8 mouse cellular contexts compared by ENCODE assay signal in the genomic region with DNA sequence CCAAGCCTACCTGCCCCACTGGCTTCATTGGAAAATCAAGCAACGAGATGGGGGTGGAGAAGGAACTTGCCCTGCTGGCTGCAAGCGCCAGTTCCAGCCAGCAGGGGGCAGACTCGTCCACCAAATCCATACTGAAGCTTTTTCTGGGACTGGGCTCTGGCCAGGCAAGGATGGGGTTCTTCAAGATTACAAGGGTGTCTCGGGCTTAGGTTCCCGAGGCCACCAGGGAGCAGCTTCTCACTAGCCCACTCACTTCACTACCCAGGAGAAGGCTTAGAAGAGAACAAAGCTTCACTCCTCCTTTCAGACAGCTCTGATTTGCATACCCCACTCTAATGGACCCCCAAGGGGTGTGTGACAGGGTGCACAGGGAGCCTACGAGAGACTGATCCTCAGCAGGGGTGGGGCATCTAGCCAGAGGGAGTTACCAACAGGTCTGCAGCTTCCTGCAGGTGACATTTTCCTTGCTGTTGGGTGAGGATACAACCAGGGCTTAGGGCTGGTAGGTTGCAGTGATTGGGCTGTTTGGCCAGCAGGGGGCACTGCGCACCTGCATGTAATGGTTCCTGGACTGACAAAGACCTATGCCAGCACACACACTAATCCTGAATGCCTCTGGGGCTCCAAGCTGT. TPM values are rescaled to one million over a fixed set of nuclear protein-coding genes. Genes with fewer than 3 reads are reported as not detected.
A peak's percentile ranks its signal among the peaks of the same experiment; 100 is the strongest.
DNase-seq lines count a peak whose midpoint lies in the region; ATAC-seq and TF ChIP-seq lines count a peak whose summit lies in the region.

No protein-coding gene starts in this region.

- H3K27ac ChIP-seq in hindbrain, embryonic 12.5 days, result peak overlapping the region; percentile 55
- H3K27ac ChIP-seq in lung, postnatal 0 days (ENCODE audit: low read length), result peak overlapping the region; percentile 64; the same call in 1 of the 2 replicates

- H3K4me2 ChIP-seq in hindbrain, embryonic 12.5 days (replicated peaks), result no peak overlapping the region
- no peak overlapping the region for H3K4me2 ChIP-seq in lung, postnatal 0 days (replicated peaks; ENCODE audit: low read depth, low read length)

- TF ChIP-seq EP300 in lung, postnatal 0 days (IDR thresholded peaks at IDR 0.05), result no peak

- peak; percentile 80 for ATAC-seq in hindbrain, embryonic 12.5 days (ENCODE audit: low FRiP score)
- ATAC-seq in lung, postnatal 0 days, result peak; percentile 65

- H3K9me3 ChIP-seq in hindbrain, embryonic 12.5 days (replicated peaks), result no peaks in the 10 kb centered on the region
- no peaks in the 10 kb centered on the region for H3K9me3 ChIP-seq in lung, postnatal 0 days (ENCODE audit: low read length)

- H3K4me3 ChIP-seq in hindbrain, embryonic 12.5 days, result no peak overlapping the region
- no peak overlapping the region for H3K4me3 ChIP-seq in lung, postnatal 0 days (ENCODE audit: low read depth, low read length)

- TF ChIP-seq CTCF in lung, postnatal 0 days (IDR thresholded peaks at IDR 0.05), result peak; percentile 89

- H3K27me3 ChIP-seq in hindbrain, embryonic 12.5 days, result peaks cover 64% of the 10 kb centered on the region
- H3K27me3 ChIP-seq in lung, postnatal 0 days (replicated peaks; ENCODE audit: insufficient read depth, low read length), result peaks cover 22% of the 10 kb centered on the region; the same call in 1 of the 2 replicates

- 1% methylated on average over 7 of the region's 7 CpGs for WGBS in hindbrain, embryonic 12.5 days
- 8% methylated on average over 7 of the region's 7 CpGs for WGBS in lung, postnatal 0 days

- peak; percentile 76 for DNase-seq in Muller cell, postnatal 12 days (ENCODE audit: inconsistent ontology term)
- peak; percentile 98 for DNase-seq in cerebellum, adult 9-10 months
- DNase-seq in frontal cortex, adult 2 months (ENCODE audit: extremely low spot score in 1 of 2, low spot score in 1 of 2), result peak; percentile 77 to 94
- peak; percentile 94 to 95 for DNase-seq in layer of hippocampus, postnatal 10 days (ENCODE audit: low spot score in 2 of 2)
- DNase-seq in lung, postnatal 0 days (ENCODE audit: low spot score), result peak; percentile 91
- DNase-seq in ovary, postnatal 36 days (ENCODE audit: low spot score), result peak; percentile 83
- peak; percentile 73 for DNase-seq in thymus, postnatal 25 days

- peaks cover 41% of the 10 kb centered on the region for H3K4me1 ChIP-seq in hindbrain, embryonic 12.5 days
- no peaks in the 10 kb centered on the region; the same call in 1 of the 2 replicates for H3K4me1 ChIP-seq in lung, postnatal 0 days (ENCODE audit: insufficient read depth, low read depth, low read length)

- H3K9ac ChIP-seq in hindbrain, embryonic 12.5 days, result no peak overlapping the region
- no peak overlapping the region for H3K9ac ChIP-seq in lung, postnatal 0 days (replicated peaks; ENCODE audit: low read depth)

- no peaks in the 10 kb centered on the region for H3K36me3 ChIP-seq in hindbrain, embryonic 12.5 days
- no peaks in the 10 kb centered on the region for H3K36me3 ChIP-seq in lung, postnatal 0 days (ENCODE audit: insufficient read depth, low read length)

RNA-seq across cellular contexts. Expression of gene Aqp6, which starts 5.0 kb away (rescaled TPM):
- 0.56 and 0.84 TPM in 2 replicates for polyA plus RNA-seq in frontal cortex, adult 2 months (2012; rRNA removed)
- 1.3 and 2.8 TPM in 2 replicates for polyA plus RNA-seq in hindbrain, embryonic 12.5 days (2016; fragmentation: Nextera tagmentation; extraction: Ambion mirVana)
- not detected for total RNA-seq in layer of hippocampus, postnatal 10 days (2021)
- not detected in 2 replicates for polyA plus RNA-seq in lung, postnatal 0 days (2015; fragmentation: Nextera tagmentation; extraction: Ambion mirVana)

RNA-seq across cellular contexts. Expression of gene Aqp5, which starts 5.6 kb away (rescaled TPM):
- 1.2 and 1.5 TPM in 2 replicates for polyA plus RNA-seq in frontal cortex, adult 2 months (2012; rRNA removed)
- 2.4 and 2.7 TPM in 2 replicates for polyA plus RNA-seq in hindbrain, embryonic 12.5 days (2016; fragmentation: Nextera tagmentation; extraction: Ambion mirVana)
- under 1 TPM; 0.32 to 0.62 TPM for total RNA-seq in layer of hippocampus, postnatal 10 days (2021)
- polyA plus RNA-seq in lung, postnatal 0 days (2015; fragmentation: Nextera tagmentation; extraction: Ambion mirVana), result 551 and 593 TPM in 2 replicates

RNA-seq across cellular contexts. Expression of gene Aqp2, which starts 17.3 kb away (rescaled TPM):
- polyA plus RNA-seq in frontal cortex, adult 2 months (2012; rRNA removed), result 0.08 and 0.20 TPM in 2 replicates
- polyA plus RNA-seq in hindbrain, embryonic 12.5 days (2016; fragmentation: Nextera tagmentation; extraction: Ambion mirVana), result not detected in 2 replicates
- not detected for total RNA-seq in layer of hippocampus, postnatal 10 days (2021)
- not detected in 2 replicates for polyA plus RNA-seq in lung, postnatal 0 days (2015; fragmentation: Nextera tagmentation; extraction: Ambion mirVana)

RNA-seq across cellular contexts. Expression of gene Racgap1, which starts 55.3 kb away (rescaled TPM):
- 11.8 and 13.8 TPM in 2 replicates for polyA plus RNA-seq in frontal cortex, adult 2 months (2012; rRNA removed)
- polyA plus RNA-seq in hindbrain, embryonic 12.5 days (2016; fragmentation: Nextera tagmentation; extraction: Ambion mirVana), result 177 and 185 TPM in 2 replicates
- total RNA-seq in layer of hippocampus, postnatal 10 days (2021), result 10 to 100 TPM; 13.6 TPM
- 7.5 and 10.9 TPM in 2 replicates for polyA plus RNA-seq in lung, postnatal 0 days (2015; fragmentation: Nextera tagmentation; extraction: Ambion mirVana)

Comparison
In these comparisons a context has a peak if more than half of its experiments do, and no peak if none do; other contexts are left out.
1. RNA of gene Aqp5, which starts 5.6 kb away (polyA plus RNA-seq): 551 to 593 TPM in lung, postnatal 0 days; 2.4 to 2.7 TPM in hindbrain, embryonic 12.5 days and 1.2 to 1.5 TPM in frontal cortex, adult 2 months; every median in the first group is over 100 times any median in the second.
2. Peak in every context shown above with its lines, with median percentiles within 50 percentile points of each other: DNase-seq.